Mouse (Mus musculus) frontal cortex, adult (tissue): Measurements from ENCODE around the gene Bcas2.
"Not testable (repeated sequence)": the region's sequence is repeated elsewhere in the genome, so short reads cannot be mapped to it uniquely, and the experiment has no call there.

Experiments used
- ATAC-seq: cut with Nextera tagmentation; 2 replicates; pipeline ENCODE4 v1.9.2; 2017; ENCODE audit warnings: mild to moderate bottlenecking, moderate library complexity, mixed read lengths; ENCODE audit not compliant: low TSS enrichment

Gene Bcas2

DNA sequence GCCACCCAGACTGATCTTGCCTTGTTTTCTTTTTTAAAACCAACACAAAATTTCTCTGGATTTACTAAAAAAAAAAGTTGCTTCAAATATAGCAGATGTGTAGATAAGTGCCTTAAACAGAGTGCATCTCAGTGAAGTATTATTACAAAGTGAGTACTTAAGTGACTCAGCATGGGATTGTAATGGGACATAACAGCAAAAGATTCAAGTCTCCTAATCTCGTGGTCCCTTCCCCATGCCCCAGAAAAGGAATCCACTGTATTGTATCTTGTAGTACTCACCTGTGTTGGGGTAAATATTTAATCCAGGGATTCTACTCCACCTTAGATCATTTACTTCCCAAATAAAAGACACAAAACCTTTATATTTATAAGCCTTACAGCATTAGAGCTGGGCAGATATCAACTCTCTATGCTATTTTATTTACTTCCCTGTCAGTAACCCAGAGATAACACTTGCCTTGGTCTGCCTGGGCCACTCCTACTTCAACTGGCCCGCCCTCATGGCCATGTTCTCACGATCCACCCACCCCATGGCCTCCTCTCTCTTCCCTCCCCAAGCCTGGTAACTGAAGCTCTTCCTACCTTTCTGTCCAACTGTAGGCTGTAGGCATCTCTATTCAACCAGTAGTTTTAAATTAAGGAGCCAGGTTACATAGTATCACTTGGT lies 12.1 kb upstream of the Bcas2 start:
- no peak for ATAC-seq

DNA sequence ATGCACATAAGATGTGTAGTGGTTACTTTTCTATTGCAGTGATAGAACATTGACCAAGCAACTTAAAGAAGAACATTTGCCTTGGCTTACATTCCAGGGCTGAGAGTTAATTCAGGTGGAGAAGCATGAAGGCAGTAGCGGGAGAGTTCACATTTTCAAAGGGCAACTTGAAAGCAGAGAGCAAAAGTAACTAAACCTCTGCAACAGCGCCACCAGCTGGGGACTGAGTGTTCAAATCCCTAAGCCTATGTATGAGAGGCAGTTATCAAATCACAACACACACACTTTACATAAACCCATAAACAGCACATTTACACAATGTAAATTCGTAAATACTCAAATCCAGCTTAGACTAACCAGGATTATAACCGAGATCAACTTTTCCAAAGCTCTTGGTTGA lies 1.7 kb upstream of the Bcas2 start:
- ATAC-seq, result peak; percentile 55

DNA sequence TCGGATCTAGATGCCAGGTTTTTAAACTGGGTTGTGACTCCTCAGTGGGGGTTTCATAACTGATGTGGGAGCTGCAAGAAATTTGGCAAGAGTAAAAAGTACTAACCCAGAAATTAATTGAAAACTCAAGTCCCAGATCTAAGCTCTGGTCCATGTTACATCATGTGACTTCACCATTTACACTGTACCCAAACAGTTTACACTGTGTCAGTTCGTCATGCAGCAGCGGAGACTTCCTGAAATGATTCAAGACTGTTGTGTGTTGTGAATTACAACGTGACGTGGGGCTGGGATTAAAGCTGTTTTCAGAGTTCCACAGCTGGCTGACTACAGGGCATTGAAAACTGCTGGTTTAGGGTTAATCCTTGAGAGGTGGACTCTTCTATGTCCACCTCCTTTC lies 1.2 kb downstream of the Bcas2 start:
- ATAC-seq, result no peak

DNA sequence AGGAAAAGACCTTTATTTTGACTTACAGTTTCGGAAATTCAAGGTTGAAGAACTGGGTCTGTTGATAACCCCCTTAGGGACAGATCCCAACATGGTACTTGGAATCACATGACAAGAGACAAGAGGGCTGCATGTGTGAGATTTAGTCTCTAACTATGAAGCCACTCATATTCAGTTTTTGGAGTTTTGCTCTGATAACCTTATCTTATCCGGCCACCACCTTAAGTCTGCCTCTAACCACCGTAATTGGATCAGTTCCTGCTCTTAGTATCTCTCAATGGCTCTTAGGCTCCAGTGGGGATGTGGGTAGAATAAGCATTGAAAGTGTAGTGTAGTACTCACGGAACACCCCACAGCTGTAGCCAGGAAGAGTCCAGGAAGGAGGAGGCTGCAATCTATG lies 5.3 kb downstream of the Bcas2 start:
- no peak for ATAC-seq

DNA sequence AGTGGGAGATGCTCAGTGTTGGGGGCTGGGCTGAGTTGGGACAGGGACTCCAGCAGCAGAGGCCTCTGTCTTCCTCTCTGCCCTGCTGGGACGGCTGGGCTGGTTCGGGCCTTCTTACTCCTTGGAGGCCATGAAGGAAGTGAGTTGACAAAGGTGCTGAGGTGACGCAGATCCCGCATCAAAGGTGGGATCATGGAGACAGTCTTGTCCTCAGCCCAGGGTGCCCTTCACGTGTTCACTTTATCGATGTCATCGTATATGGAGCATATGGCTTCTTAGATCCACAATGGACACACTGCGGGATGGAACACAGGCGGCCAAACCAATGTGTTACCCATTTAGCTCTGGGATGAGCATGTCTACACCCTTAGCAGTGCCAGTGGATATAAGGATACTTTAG lies 8.1 kb downstream of the Bcas2 start:
- no peak for ATAC-seq

DNA sequence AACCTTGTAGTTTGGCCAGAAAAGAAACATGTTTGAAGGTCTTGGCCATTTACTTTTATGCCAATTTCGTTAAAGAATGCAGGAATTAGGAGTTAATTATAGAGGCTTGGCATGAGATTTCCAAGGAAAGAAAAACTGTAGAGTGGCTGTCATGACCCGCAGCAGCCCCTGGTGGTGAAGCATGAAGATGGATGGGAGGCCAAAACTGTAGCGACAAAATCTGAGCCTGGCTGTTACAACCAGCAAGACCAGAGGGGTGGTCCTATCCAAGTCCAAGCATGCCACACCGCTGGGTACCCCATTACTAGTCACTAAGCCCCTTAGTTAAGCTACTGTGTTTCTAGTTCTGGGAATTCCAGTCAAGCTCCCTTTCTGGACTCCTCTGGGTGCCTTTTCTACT lies 9.7 kb downstream of the Bcas2 start:
- no peak for ATAC-seq

DNA sequence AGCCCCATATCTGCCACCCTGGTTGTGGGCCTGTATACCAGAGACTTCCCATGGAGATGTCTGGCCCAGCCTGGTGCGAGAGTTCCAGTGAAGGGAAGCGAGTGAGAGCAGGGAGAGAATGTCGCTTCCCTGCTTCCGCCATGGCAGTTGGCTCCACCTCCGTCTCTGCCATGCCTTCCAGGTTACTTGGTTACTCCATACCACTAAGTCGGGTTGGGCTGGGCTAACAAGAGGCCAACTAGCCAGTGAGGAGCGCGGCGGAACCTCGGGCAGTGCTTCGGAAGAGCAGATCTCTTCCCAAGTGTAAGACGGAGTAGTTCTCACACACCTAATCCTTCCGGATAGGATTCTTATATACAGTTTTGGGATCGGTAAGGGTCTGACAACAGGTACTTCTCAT lies 11.4 kb downstream of the Bcas2 start:
- no peak for ATAC-seq

DNA sequence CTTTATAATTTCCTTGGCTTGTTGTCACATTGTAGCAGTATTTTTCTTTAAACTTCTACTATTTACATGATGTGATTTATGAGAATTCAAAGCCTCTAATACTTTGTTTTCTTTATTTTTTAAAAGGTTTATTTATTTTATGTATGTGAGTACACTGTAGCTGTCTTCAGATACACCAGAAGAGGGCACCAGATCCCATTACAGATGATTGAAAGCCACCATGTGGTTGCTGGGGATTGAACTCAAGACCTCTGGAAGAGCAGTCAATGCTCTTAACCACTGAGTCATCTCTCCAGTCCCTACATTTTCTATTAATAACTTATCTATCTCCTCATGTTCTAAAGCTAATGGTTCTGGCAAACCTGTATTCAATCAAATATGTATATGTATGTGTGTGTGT lies 13.0 kb downstream of the Bcas2 start:
- ATAC-seq, result not testable (repeated sequence)

DNA sequence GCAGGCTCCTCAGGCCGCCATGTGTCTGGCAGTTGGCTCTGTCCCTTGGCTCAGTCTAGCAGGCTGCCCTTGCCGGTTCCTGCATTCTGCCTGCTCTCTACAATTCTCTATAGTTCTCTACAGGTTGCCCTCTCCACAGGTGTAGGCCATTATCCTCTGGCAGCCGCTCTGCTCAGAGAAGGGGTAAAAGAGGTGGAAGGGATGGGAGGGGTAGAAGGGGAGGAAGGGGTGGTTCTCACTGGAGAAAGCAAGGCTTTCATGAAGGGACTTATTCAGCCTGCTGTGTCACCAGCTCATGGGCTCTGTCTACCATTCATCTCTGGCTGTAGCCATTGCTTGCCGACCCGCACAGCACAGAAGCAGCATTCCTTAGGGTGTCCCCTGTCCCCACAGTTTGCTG lies 17.0 kb downstream of the Bcas2 start:
- no peak for ATAC-seq

DNA sequence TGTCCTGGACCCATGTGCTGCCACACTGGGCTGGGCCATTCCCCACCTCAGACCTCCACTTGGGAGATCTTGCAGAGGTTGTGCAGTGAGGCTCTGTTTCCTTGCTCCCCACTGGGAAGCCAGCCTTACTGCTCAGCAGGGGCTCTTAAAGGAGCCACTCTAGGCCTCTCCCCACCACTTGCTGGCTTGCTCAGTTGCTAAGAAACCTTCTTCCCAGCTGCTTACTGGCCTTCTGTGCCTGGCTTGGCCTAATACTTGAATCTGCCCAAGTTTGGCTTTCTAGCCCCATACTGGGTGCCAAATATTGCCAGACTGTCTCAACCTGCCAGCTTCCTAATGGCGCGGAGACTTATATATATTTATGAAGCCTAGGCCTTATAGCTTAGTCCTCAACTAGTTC lies 17.4 kb downstream of the Bcas2 start:
- ATAC-seq, result no peak

DNA sequence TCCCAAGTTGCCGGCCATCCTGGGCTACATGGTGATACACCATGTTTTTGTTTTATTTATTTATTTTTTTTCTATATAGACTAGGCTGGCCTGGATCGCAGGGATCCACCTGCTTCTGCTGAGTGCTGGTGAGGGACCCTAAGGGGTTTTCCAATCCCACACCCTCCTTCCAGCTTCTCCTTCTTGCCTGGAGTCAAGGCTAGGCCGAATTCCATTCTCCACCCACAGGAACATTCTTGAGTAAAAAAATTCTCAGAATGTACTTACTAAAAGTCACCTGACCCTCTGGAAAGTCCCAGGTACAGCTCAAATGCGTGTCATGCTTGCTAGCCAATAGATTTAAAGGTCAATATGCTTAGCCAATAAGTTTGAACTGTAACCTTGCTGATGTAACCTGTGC lies 20.7 kb downstream of the Bcas2 start:
- no peak for ATAC-seq

DNA sequence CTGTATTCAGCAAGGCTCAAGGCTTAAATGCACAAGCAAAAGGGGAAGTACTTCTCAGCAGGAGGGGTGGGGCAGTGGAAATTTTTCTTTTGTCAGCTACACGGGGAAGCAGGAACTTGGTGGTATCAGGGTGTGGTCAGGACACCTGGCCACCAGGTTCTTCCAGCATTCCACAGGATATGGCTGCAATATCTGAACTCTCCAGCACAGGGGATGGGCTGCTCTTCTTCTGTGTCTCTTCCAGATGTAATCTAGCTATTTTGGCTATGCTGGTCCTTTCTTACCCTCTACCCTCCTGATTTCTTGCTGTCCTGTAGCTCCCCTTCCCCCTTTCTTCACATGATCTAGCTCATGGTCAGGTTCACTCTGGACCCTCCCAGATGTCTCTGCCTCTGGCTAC lies 21.7 kb downstream of the Bcas2 start:
- no peak for ATAC-seq

DNA sequence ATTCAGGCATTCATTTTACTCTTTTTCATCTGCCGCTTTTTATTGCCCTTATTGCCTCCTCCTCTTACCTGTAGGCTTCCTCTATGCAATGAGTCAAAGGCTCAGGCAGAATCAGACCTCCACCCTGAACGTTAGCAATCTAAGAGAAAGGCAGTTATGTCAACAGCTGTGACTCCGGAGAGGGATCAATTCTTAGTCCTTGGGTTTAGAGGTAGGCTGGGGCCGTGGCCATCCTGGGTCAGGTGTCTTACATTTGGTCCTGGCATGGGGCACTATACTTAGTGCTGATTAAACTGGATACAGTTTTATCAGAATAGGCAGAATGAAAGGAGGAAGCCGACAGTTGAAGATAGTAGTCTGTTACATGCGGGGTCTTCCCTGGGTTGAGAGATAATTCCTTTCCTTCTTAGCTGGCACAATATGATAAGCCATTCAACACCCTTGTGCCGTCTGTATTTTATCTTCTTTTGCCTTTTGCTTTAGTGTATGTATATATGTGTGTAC lies 24.9 kb downstream of the Bcas2 start:
- ATAC-seq, result no peak

DNA sequence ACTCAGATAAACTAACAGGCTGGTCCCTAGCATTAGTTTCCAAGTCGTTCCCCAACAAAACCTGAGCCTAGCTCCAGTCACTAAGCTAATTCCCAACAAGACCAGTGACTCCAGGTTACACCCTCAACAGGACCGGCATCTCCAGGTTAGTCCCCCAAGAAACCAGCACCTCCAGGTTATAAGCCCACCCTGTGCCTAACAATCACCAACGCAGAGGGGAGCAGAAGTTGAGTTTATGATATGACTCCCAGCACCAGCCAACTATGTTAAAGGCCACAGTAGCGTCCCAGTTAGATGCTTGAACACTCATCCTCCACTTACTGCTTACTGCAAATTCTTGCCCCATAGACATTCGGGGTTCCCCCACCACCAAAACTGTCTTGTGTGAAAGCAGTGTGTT lies 27.9 kb downstream of the Bcas2 start:
- no peak for ATAC-seq

DNA sequence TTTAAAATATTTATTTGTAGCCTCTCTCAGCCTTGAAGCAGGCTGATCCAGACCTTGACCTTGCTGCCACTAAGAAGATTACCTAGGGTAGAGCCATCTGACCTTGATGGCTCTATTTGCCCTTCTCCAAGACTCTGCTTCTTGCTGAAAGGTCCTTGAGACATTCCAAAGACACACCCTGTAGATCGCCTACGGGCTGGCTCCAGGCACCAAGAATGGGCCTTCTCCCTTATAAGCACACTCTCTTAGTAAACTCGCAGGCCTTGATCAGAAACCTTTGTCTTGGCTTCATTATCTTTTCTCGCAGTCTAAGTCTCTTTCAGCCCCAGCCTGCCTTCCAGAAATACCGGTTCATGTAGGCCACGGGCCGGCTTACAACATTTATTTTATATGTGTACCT lies 29.6 kb downstream of the Bcas2 start:
- not testable (repeated sequence) for ATAC-seq

DNA sequence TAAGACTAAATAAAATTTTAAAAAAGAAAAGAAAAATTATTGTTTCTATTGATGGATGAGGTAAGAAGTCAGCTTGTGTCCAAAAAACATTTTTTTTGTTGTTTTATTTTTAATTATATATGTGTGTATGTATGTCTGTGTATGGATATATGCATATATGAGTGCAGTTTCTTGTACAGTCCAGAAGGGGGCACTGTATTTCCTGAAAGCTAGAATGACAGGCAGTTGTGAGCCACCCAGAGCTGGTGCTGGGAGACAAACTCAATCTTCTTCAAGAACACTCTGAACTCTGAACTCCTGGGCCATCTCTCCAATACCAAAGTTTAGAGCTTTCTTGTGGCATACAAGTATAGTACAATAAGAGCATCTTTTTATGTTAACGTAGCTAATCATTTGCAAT lies 32.1 kb downstream of the Bcas2 start:
- ATAC-seq, result no peak

DNA sequence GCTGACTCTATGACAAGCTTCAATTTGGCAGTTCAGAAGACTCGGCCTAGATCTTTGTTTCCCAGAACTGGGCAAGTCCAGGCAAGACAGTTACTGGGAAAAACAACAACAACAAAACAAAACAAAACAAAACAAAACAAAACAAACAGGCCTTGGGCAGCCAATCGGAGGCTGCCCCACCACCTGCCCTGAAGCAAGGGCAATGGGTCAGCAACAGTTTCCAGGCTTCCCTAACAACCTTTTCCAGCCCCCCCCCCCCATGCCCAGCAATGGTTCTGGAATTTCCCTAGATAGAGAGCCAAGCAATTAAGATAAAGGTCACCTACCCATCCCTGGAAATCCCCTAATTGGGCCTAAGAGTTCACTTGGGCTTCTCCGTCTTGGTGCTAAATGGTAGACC lies 33.0 kb downstream of the Bcas2 start:
- ATAC-seq, result no peak

DNA sequence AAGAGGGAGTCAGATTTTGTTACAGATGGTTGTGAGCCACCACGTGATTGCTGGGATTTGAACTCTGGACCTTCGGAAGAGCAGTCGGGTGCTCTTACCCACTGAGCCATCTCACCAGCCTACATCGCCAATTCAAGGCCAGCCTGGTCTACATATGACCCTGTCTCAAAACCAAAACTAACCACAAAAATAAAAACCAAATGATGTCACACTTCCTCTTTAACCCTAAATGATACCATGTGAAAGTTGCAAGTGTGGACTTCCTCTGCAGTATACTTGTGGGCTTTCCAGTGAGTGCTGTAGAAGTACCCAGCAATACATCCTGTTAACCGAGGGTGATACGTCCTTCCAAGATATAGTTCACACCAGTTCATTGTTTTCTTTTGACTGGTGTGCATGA lies 34.9 kb downstream of the Bcas2 start:
- no peak for ATAC-seq

DNA sequence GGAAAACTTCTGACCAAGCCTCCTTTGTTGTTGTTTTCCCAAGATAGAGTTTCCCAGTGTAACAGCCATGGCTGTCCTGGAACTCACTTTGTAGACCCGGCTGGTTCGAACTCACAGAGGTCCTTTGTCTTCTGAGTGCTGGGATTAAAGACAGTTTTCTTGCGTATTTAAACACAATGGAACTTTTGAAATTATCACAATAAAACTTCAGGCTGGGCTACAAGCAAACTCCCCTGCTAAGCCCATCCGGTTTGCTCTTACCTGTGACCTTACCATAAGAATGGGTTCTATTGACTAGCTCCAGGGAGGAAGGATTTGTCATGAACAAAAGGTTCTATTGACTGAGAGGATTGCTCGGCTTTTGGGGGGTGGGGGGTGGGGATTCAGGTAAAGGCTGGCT lies 36.3 kb downstream of the Bcas2 start:
- ATAC-seq, result no peak

DNA sequence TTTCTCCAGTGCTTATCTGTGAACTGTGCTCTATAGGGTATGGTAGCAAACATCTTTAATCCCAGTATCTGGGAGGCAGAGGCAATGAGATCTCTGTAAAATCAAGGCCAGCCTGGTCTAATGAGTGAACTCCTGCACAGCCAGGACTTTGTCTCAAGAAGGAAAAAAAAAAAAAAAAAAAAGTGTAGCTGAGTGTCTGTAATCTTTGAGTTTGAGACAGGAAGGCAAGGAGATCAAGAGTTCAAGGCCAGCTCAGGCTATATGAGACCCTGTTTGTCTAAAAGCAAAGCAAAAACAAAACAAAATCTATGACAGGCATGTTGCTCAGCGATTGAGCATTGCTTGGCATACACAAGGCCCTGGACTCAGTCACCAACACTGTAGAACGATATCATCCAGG lies 36.8 kb downstream of the Bcas2 start:
- no peak for ATAC-seq

DNA sequence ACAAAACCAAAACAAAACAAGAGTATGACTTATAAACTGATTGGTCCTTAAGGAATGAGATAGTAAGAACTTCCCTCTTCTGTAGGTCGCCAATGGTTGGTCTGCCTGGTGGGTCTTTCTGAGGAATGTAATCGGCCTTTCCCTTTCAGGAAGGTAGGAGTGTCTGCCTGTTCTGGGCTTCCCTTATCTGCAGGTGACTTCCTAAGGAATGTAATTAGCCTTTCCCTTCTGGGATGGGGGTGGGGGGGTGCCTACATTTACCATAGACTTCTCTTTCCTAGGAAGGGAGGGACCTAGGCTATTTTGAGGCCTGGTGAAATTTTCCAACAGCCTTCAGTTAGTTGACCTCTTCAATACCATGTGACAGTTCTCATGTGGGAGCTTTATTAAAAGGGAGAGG lies 39.6 kb downstream of the Bcas2 start:
- ATAC-seq, result no peak

DNA sequence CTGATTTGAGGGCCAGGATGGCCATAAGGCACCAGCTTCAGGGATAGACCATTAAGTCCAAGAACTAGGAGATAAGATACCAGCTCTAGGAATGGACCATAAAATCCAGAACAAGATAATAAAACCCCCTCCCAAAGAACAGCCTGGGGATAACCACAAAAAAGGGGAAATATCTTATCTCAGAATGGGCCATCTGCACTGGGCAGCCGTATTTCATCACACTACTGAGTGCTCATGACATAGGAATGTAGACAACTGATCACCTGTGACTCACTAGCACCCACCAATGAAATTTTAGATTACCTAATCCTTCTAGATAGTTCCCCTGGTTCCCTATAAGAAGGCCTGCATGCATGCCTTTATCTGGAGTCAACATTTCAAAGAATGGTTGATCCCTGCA lies 40.7 kb downstream of the Bcas2 start:
- ATAC-seq, result no peak

DNA sequence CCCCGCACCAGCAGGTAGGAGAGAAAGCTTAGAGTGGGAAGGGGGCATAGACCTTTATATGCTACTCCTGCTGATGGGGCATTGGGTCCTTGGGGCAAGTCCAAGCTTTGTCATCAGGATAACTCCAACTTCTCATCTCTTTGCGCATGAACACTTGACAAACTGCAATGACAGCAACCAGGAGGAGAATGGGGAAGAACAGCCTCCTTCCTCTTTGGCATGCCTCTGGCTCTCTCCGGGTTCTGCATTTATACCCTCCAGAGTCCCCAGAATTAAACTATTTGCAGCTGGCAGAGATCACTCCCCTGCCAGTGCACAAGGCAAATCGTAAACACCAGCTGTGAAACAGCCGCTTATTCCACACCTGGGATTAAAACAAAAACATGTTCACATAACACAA lies 42.1 kb downstream of the Bcas2 start:
- ATAC-seq, result no peak

DNA sequence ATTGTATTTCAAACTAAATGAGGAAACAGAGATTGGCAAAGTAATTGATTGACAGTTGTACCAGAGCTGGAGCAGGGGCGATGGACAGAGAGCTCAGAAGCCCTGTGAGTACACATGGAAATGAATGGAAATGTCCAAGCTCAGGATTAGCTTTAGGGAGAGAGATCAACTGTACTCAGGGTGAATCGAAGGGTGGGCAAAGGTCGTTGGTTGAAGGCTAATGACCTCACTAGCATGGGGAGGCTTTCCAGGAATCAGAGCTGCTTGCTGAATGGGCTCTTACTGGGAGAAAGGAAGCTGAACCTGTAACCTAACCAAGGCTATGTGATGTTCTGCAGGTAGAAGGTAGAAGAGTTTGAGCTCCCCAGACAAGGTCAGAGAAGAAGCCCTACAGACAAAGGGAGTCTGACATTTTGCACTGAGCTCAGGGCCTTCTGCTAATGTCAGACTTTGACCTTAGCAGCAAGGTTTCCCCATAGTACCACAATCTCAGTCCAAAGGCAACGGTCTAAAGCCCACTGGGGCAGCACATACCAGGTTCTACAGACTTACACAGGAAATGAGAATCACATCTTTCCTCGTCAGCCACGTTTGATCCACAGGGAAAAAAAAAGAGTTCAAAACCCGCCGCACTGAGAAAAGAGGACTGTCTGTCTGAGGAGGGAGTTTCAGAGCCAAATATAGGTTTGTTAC lies 43.3 kb downstream of the Bcas2 start:
- ATAC-seq, result no peak
